Mouse (Mus musculus) c-Kit-positive CD71-negative TER-119-negative erythroid progenitor cells, embryonic 14.5 days (primary cell): ENCODE measurements around the gene Adgra3.

Experiments used
- DNase-seq: peaks from one replicate; pipeline ENCODE4 v3.0.0-alpha.2; 2013; ENCODE audit warnings: low read depth

Gene Adgra3

GRCm38 (mm10) chr5:50031763-50032272 lies 27.0 kb downstream of the Adgra3 start:
- DNase-seq = no peak

- no peak for DNase-seq
Measured at GRCm38 (mm10) chr5:50031288-50031687, 27.5 kb downstream of the Adgra3 start.

GRCm38 (mm10) chr5:50029662-50030061 lies 29.1 kb downstream of the Adgra3 start:
- DNase-seq = no peak

- no peak for DNase-seq
Measured at GRCm38 (mm10) chr5:50027561-50027960, 31.2 kb downstream of the Adgra3 start.

GRCm38 (mm10) chr5:50027001-50027400 lies 31.8 kb downstream of the Adgra3 start:
- DNase-seq = no peak

GRCm38 (mm10) chr5:50026148-50026547 lies 32.7 kb downstream of the Adgra3 start:
- no peak for DNase-seq

GRCm38 (mm10) chr5:50024097-50024496 lies 34.7 kb downstream of the Adgra3 start:
- no peak for DNase-seq

GRCm38 (mm10) chr5:50015987-50016587 lies 42.7 kb downstream of the Adgra3 start:
- no peak for DNase-seq

- no peak for DNase-seq
Measured at GRCm38 (mm10) chr5:50015147-50015697, 43.6 kb downstream of the Adgra3 start.

GRCm38 (mm10) chr5:50014658-50015057 lies 44.1 kb downstream of the Adgra3 start:
- DNase-seq = no peak

- no peak for DNase-seq
Measured at GRCm38 (mm10) chr5:50013965-50014364, 44.8 kb downstream of the Adgra3 start.

GRCm38 (mm10) chr5:50008841-50009240 lies 50.0 kb downstream of the Adgra3 start:
- DNase-seq = no peak

- DNase-seq = no peak
Measured at GRCm38 (mm10) chr5:50006915-50007658, 51.7 kb downstream of the Adgra3 start.

- DNase-seq = no peak
Measured at GRCm38 (mm10) chr5:50002269-50002668, 56.5 kb downstream of the Adgra3 start.

- DNase-seq = no peak
Measured at GRCm38 (mm10) chr5:49999764-50000163, 59.0 kb downstream of the Adgra3 start.

- DNase-seq = no peak
Measured at GRCm38 (mm10) chr5:49997019-49997418, 61.8 kb downstream of the Adgra3 start.

- DNase-seq = no peak
Measured at GRCm38 (mm10) chr5:49996457-49996856, 62.3 kb downstream of the Adgra3 start.

GRCm38 (mm10) chr5:49990737-49991323 lies 68.0 kb downstream of the Adgra3 start:
- no peak for DNase-seq

GRCm38 (mm10) chr5:49988015-49988798 lies 70.6 kb downstream of the Adgra3 start:
- DNase-seq = no peak

GRCm38 (mm10) chr5:49980727-49981126 lies 78.1 kb downstream of the Adgra3 start:
- no peak for DNase-seq

- no peak for DNase-seq
Measured at GRCm38 (mm10) chr5:49979246-49979645, 79.6 kb downstream of the Adgra3 start.

- peak; percentile 34 for DNase-seq
Measured at GRCm38 (mm10) chr5:49975971-49976370, 82.8 kb downstream of the Adgra3 start.
